20 mouse cellular contexts compared by ENCODE assay signal in genomic region chr3:117848866-117849265, GRCm38 (mm10). TPM values are rescaled to one million over a fixed set of nuclear protein-coding genes. Genes with fewer than 3 reads are reported as not detected.
DNase-seq lines count a peak whose midpoint lies in the region; ATAC-seq lines count a peak whose summit lies in the region.
"Had no signal": no experiment of that assay in that cellular context is flagged by ENCODE, and none has a peak within 500 bp of the region (broad histone marks: within the 10 kb centered on the region; RNA-seq: fewer than 3 reads in every experiment).

No protein-coding gene starts in this region.

- no peak overlapping the region for H3K27ac ChIP-seq in hindbrain, embryonic 14.5 days
- H3K27ac ChIP-seq: embryonic facial prominence, embryonic 12.5 days; forebrain, embryonic 12.5 days; limb, embryonic 15.5 days; macrophage; midbrain, embryonic 13.5 days had no signal

- 82% methylated on average over 6 of the region's 6 CpGs for WGBS in hindbrain, embryonic 14.5 days

- H3K4me1 ChIP-seq in hindbrain, embryonic 14.5 days (replicated peaks; ENCODE audit: control insufficient read depth, insufficient read depth, low read length): no peaks in the 10 kb centered on the region
- H3K4me1 ChIP-seq: embryonic facial prominence, embryonic 12.5 days; forebrain, embryonic 12.5 days; limb, embryonic 15.5 days; midbrain, embryonic 13.5 days had no signal

- H3K9ac ChIP-seq in hindbrain, embryonic 14.5 days: no peak overlapping the region
- H3K9ac ChIP-seq: embryonic facial prominence, embryonic 12.5 days; forebrain, embryonic 12.5 days; limb, embryonic 15.5 days; midbrain, embryonic 13.5 days had no signal

- peak; percentile 82 for DNase-seq in right cerebral cortex, adult 18-20 months
- no peak for DNase-seq in right cerebral cortex, postnatal 4 days
- DNase-seq in layer of hippocampus, adult 8-10 months (ENCODE audit: low spot score in 2 of 2): peak; percentile 56 to 64
- peak; percentile 63 to 96 for DNase-seq in left cerebral cortex, postnatal 25 days (ENCODE audit: low spot score in 2 of 2)
- DNase-seq in telencephalon, adult 2 months (ENCODE audit: low read depth, low spot score): peak; percentile 95
- DNase-seq in thymus, postnatal 4 days: no peak
- DNase-seq in urinary bladder, postnatal 36 days (ENCODE audit: low spot score in 2 of 2): no peak
- DNase-seq in hindbrain, embryonic 14.5 days (ENCODE audit: low spot score): no peak
- DNase-seq: adrenal gland, postnatal 25 days; cerebellum, postnatal 14 days; gastrocnemius, postnatal 25 days; kidney, adult 8-10 months; kidney, postnatal 4 days; lung, adult 2 months had no signal

- H3K4me2 ChIP-seq in hindbrain, embryonic 14.5 days (replicated peaks): no peak overlapping the region
- H3K4me2 ChIP-seq: embryonic facial prominence, embryonic 12.5 days; forebrain, embryonic 12.5 days; limb, embryonic 15.5 days; midbrain, embryonic 13.5 days had no signal

- no peaks in the 10 kb centered on the region for H3K27me3 ChIP-seq in hindbrain, embryonic 14.5 days (ENCODE audit: control insufficient read depth, insufficient read depth, low read length)
- H3K27me3 ChIP-seq: CH12.LX; embryonic facial prominence, embryonic 12.5 days; forebrain, embryonic 12.5 days; limb, embryonic 15.5 days; midbrain, embryonic 13.5 days had no signal

- no peak overlapping the region for H3K4me3 ChIP-seq in hindbrain, embryonic 14.5 days (replicated peaks; ENCODE audit: low read length)
- H3K4me3 ChIP-seq: embryonic facial prominence, embryonic 12.5 days; forebrain, embryonic 12.5 days; limb, embryonic 15.5 days; midbrain, embryonic 13.5 days had no signal

- intact Hi-C loops in left cerebral cortex, postnatal 25 days (cut with DNase I): loop anchor here (10.0 kb wide), 1 partner anchor 864 kb away; no protein-coding TSS in a partner anchor

- no peak for ATAC-seq in hindbrain, embryonic 14.5 days (ENCODE audit: low FRiP score)
- ATAC-seq: midbrain, embryonic 13.5 days had no signal

- no peaks in the 10 kb centered on the region for H3K36me3 ChIP-seq in hindbrain, embryonic 14.5 days (replicated peaks; ENCODE audit: control insufficient read depth, insufficient read depth)
- H3K36me3 ChIP-seq: embryonic facial prominence, embryonic 12.5 days; forebrain, embryonic 12.5 days; midbrain, embryonic 13.5 days had no signal

- H3K9me3 ChIP-seq in hindbrain, embryonic 14.5 days (ENCODE audit: control insufficient read depth, low read length): no peaks in the 10 kb centered on the region
- H3K9me3 ChIP-seq: embryonic facial prominence, embryonic 12.5 days; forebrain, embryonic 12.5 days; limb, embryonic 15.5 days; midbrain, embryonic 13.5 days had no signal

RNA-seq across cellular contexts. Expression of gene Snx7, which starts 19.9 kb away (rescaled TPM):
- total RNA-seq in layer of hippocampus, adult 8-10 months (2022): 10 to 100 TPM; 13.5 to 19.7 (median 17.3) TPM
- 10 to 100 TPM; 19.1 to 21.8 TPM for total RNA-seq in left cerebral cortex, postnatal 25 days (2021)
- 9.8 and 11.1 TPM in 2 replicates for polyA plus RNA-seq in hindbrain, embryonic 14.5 days (2014; fragmentation: Nextera tagmentation; extraction: Ambion mirVana)
- total RNA-seq: CH12.LX had no signal

Comparison
In these comparisons a context has a peak if more than half of its experiments do, and no peak if none do; other contexts are left out.
1. DNase-seq: peak in right cerebral cortex, adult 18-20 months (single experiment), layer of hippocampus, adult 8-10 months (2 of 2), left cerebral cortex, postnatal 25 days (2 of 2) and telencephalon, adult 2 months (single experiment); none in right cerebral cortex, postnatal 4 days (single experiment), thymus, postnatal 4 days (single experiment), urinary bladder, postnatal 36 days (0 of 2) and hindbrain, embryonic 14.5 days (single experiment).